Mouse (Mus musculus) lung, embryonic 14.5 days (tissue): ENCODE measurements at regions not wholly inside any gene's neighbourhood (a gene's known extent, or its start where the extent isn't known, plus 50 kb on each side); places are given as distances from the start of the nearest gene placed in this dataset.

Source experiments
- ATAC-seq: fragments of 200-750 bp; cut with Nextera tagmentation; 2 replicates; pipeline ENCODE4 v1.8.0; 2017; ENCODE audit warnings: mild to moderate bottlenecking, moderate TSS enrichment, moderate library complexity; ENCODE audit not compliant: insufficient read depth
- DNase-seq: peaks from one replicate; pipeline ENCODE4 v3.0.0-alpha.2; 2015
- H3K27ac ChIP-seq: fragments of 300-500 bp; sonication (generic); 2 replicates; pipeline ENCODE4 v1.5.1; 2014; ENCODE audit warnings: low read depth, mild to moderate bottlenecking, moderate library complexity
- H3K27me3 ChIP-seq: fragments of 300-500 bp; sonication (generic); 2 replicates; pipeline ENCODE4 v1.6.1; 2014; ENCODE audit warnings: low read length, control low read depth; ENCODE audit not compliant: insufficient read depth
- H3K36me3 ChIP-seq: fragments of 300-500 bp; sonication (generic); 2 replicates; pipeline ENCODE4 v1.6.1; 2014; ENCODE audit warnings: control low read depth; ENCODE audit not compliant: insufficient read depth
- H3K4me1 ChIP-seq: fragments of 300-500 bp; sonication (generic); 2 replicates; pipeline ENCODE4 v1.6.1; 2014; ENCODE audit warnings: antibody characterized with exemption, control low read depth; ENCODE audit not compliant: insufficient read depth
- H3K4me2 ChIP-seq: fragments of 300-500 bp; sonication (generic); 2 replicates; pipeline ENCODE4 v1.6.1; 2014; ENCODE audit warnings: mild to moderate bottlenecking
- H3K4me3 ChIP-seq: fragments of 300-500 bp; sonication (generic); 2 replicates; pipeline ENCODE4 v1.5.1; 2014; ENCODE audit warnings: low read depth, low read length
- H3K9ac ChIP-seq: fragments of 300-500 bp; sonication (generic); 2 replicates; pipeline ENCODE4 v1.6.1; 2014
- H3K9me3 ChIP-seq: fragments of 300-500 bp; sonication (generic); 2 replicates; pipeline ENCODE4 v1.6.1; 2016; ENCODE audit warnings: low read depth, low read length, control low read depth
- CTCF ChIP-seq: IDR thresholded peaks from 2 replicates; pipeline ENCODE4 v1.5.1; 2016; ENCODE audit warnings: antibody characterized with exemption, low read depth
- WGBS: fragments of 180-500 bp; shearing (Covaris S2); extraction: QIAGEN DNeasy Blood & Tissue Kit; methylation state at CpG from one replicate; pipeline ENCODE4 v1.1.7; 2014; 5-methylcytosine and 5-hydroxymethylcytosine counted together

- H3K4me3 ChIP-seq = no peak overlapping the region
- no peak for DNase-seq
- WGBS = 88% methylated on average over 6 of the region's 6 CpGs
- no peaks in the 10 kb centered on the region for H3K36me3 ChIP-seq
- no peak overlapping the region for H3K4me2 ChIP-seq
- no peak for ATAC-seq
- H3K9ac ChIP-seq = no peak overlapping the region
- no peak overlapping the region for H3K27ac ChIP-seq
- H3K9me3 ChIP-seq = no peaks in the 10 kb centered on the region
- H3K27me3 ChIP-seq = no peaks in the 10 kb centered on the region
- no peak for TF ChIP-seq CTCF
- H3K4me1 ChIP-seq = no peaks in the 10 kb centered on the region
Measured at GRCm38 (mm10) chr6:117094742-117095141, 73.6 kb upstream of the Cxcl12 start.

GRCm38 (mm10) chr6:117099871-117100270, 68.5 kb upstream of the Cxcl12 start:
- H3K4me1 ChIP-seq = no peaks in the 10 kb centered on the region
- H3K4me2 ChIP-seq = no peak overlapping the region
- TF ChIP-seq CTCF = no peak
- H3K36me3 ChIP-seq = no peaks in the 10 kb centered on the region
- H3K9me3 ChIP-seq = no peaks in the 10 kb centered on the region
- peak; percentile 47 for DNase-seq
- WGBS = 49% methylated on average over 10 of the region's 10 CpGs
- H3K27me3 ChIP-seq = no peaks in the 10 kb centered on the region
- no peak overlapping the region for H3K9ac ChIP-seq
- no peak overlapping the region for H3K4me3 ChIP-seq
- H3K27ac ChIP-seq = no peak overlapping the region
- ATAC-seq = no peak

GRCm38 (mm10) chr6:117102693-117103092, 65.6 kb upstream of the Cxcl12 start:
- Histone ChIP-seq H3K9ac (no peak overlapping the region), H3K27ac (no peak overlapping the region), H3K9me3 (no peaks in the 10 kb centered on the region), H3K36me3 (no peaks in the 10 kb centered on the region), H3K4me2 (no peak overlapping the region), H3K4me1 (no peaks in the 10 kb centered on the region), H3K27me3 (no peaks in the 10 kb centered on the region), H3K4me3 (no peak overlapping the region)
- WGBS = 41% methylated on average over 4 of the region's 4 CpGs
- DNase-seq (peak; percentile 69), ATAC-seq (no peak)
- no peak for TF ChIP-seq CTCF

- DNase-seq (no peak), ATAC-seq (no peak)
- no peaks in the 10 kb centered on the region for H3K36me3 ChIP-seq
- no peaks in the 10 kb centered on the region for H3K9me3 ChIP-seq
- no peak overlapping the region for H3K4me2 ChIP-seq
- no peak for TF ChIP-seq CTCF
- no peaks in the 10 kb centered on the region for H3K4me1 ChIP-seq
- no peak overlapping the region for H3K27ac ChIP-seq
- H3K4me3 ChIP-seq = no peak overlapping the region
- no peak overlapping the region for H3K9ac ChIP-seq
- 73% methylated on average over 6 of the region's 6 CpGs for WGBS
- H3K27me3 ChIP-seq = no peaks in the 10 kb centered on the region
Measured at GRCm38 (mm10) chr6:117104047-117104446, 64.3 kb upstream of the Cxcl12 start.

- no peaks in the 10 kb centered on the region for H3K36me3 ChIP-seq
- H3K9me3 ChIP-seq = no peaks in the 10 kb centered on the region
- no peak overlapping the region for H3K4me2 ChIP-seq
- 75% methylated on average over 2 of the region's 2 CpGs for WGBS
- no peak overlapping the region for H3K27ac ChIP-seq
- no peaks in the 10 kb centered on the region for H3K4me1 ChIP-seq
- ATAC-seq (no peak), DNase-seq (no peak)
- no peak overlapping the region for H3K4me3 ChIP-seq
- TF ChIP-seq CTCF = no peak
- no peak overlapping the region for H3K9ac ChIP-seq
- no peaks in the 10 kb centered on the region for H3K27me3 ChIP-seq
Measured at GRCm38 (mm10) chr6:117104463-117104862, 63.9 kb upstream of the Cxcl12 start.

GRCm38 (mm10) chr6:117105182-117105589, 63.1 kb upstream of the Cxcl12 start:
- WGBS = 44% methylated on average over 6 of the region's 6 CpGs
- H3K4me3 ChIP-seq = no peak overlapping the region
- H3K27me3 ChIP-seq = no peaks in the 10 kb centered on the region
- H3K27ac ChIP-seq = no peak overlapping the region
- DNase-seq (peak; percentile 36), ATAC-seq (peak; percentile 62; the same call in 1 of the 2 replicates)
- H3K4me1 ChIP-seq = no peaks in the 10 kb centered on the region
- H3K4me2 ChIP-seq = no peak overlapping the region
- TF ChIP-seq CTCF = no peak
- H3K36me3 ChIP-seq = no peaks in the 10 kb centered on the region
- H3K9ac ChIP-seq = no peak overlapping the region
- no peaks in the 10 kb centered on the region for H3K9me3 ChIP-seq

GRCm38 (mm10) chr6:117110291-117110690, 58.0 kb upstream of the Cxcl12 start:
- no peak for TF ChIP-seq CTCF
- Histone ChIP-seq H3K27ac (no peak overlapping the region), H3K27me3 (no peaks in the 10 kb centered on the region), H3K4me3 (no peak overlapping the region), H3K4me2 (no peak overlapping the region), H3K9ac (no peak overlapping the region), H3K4me1 (no peaks in the 10 kb centered on the region), H3K36me3 (no peaks in the 10 kb centered on the region), H3K9me3 (no peaks in the 10 kb centered on the region)
- ATAC-seq = no peak
- WGBS = 38% methylated on average over 3 of the region's 3 CpGs
- DNase-seq = no peak

- 79% methylated on average over 8 of the region's 8 CpGs for WGBS
Measured at GRCm38 (mm10) chr6:117114859-117115258, 53.5 kb upstream of the Cxcl12 start.

More at GRCm38 (mm10) chr6:117114859-117115258, 53.5 kb upstream of the Cxcl12 start:
- Histone ChIP-seq H3K9me3 (no peaks in the 10 kb centered on the region), H3K27me3 (no peaks in the 10 kb centered on the region), H3K9ac (no peak overlapping the region), H3K27ac (no peak overlapping the region), H3K4me1 (no peaks in the 10 kb centered on the region), H3K4me3 (no peak overlapping the region), H3K4me2 (no peak overlapping the region), H3K36me3 (no peaks in the 10 kb centered on the region)
- ATAC-seq (no peak), DNase-seq (no peak)
- no peak for TF ChIP-seq CTCF
